Mouse (Mus musculus) bone marrow macrophage, adult 2 months (primary cell): ENCODE measurements around the gene Pold1. TPM values are rescaled to one million over a fixed set of nuclear protein-coding genes. Genes with fewer than 3 reads are reported as not detected.

Experiments used
- H3K27ac ChIP-seq: 2 replicates; pipeline ENCODE4 v1.5.1; 2012; ENCODE audit warnings: low read depth, low read length; ENCODE audit not compliant: insufficient read depth
- H3K4me1 ChIP-seq: 2 replicates; pipeline ENCODE4 v1.6.1; 2012; ENCODE audit warnings: low read length; ENCODE audit not compliant: control insufficient read depth, insufficient read depth
- H3K4me3 ChIP-seq: 2 replicates; pipeline ENCODE4 v1.5.1; 2012; ENCODE audit warnings: mild to moderate bottlenecking, low read length, moderate library complexity; ENCODE audit not compliant: insufficient read depth
- CTCF ChIP-seq: IDR thresholded peaks from 2 replicates; pipeline ENCODE4 v1.5.1; 2012; ENCODE audit warnings: low read depth, mild to moderate bottlenecking, low read length, moderate library complexity
- POLR2A ChIP-seq: IDR thresholded peaks from 2 replicates; pipeline ENCODE4 v1.6.1; 2012; ENCODE audit warnings: mild to moderate bottlenecking, low read depth, low read length, borderline replicate concordance
- polyA plus RNA-seq: library from polyadenylated mRNA; stranded (reverse); fragments of >200 nt; gene quantifications from 2 replicates; pipeline ENCODE4 v1.2.4, GENCODE M21; 2012; ENCODE audit not compliant: missing spikeins, insufficient read depth, insufficient read length

Pold1 gene
- polyA plus RNA-seq, 1 experiment, result 25.8 TPM

DNA sequence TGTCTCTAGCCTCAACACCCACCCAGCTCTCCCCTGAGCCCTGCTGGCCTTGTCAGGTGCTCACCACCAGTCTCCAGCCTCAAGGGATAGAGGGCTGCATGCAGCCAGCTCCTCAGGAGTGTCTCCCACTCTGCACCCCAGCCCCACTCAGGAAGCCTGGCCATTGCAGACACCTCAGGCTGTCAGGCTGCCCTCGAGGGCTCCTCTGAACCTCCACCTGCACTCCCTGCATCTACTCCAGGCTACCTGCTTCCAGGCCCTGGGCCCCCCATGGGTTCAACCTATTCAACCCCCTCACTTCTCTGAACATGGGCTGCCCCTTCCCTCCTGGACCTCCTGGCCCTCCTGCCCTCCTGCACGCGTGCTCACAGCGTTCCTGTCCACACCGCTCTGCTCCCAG is 57.3 kb downstream of the Pold1 start:
- no peak for TF ChIP-seq POLR2A
- no peak for TF ChIP-seq CTCF
- Histone ChIP-seq H3K27ac (no peak overlapping the region), H3K4me1 (peaks cover 6% of the 10 kb centered on the region), H3K4me3 (no peak overlapping the region)

DNA sequence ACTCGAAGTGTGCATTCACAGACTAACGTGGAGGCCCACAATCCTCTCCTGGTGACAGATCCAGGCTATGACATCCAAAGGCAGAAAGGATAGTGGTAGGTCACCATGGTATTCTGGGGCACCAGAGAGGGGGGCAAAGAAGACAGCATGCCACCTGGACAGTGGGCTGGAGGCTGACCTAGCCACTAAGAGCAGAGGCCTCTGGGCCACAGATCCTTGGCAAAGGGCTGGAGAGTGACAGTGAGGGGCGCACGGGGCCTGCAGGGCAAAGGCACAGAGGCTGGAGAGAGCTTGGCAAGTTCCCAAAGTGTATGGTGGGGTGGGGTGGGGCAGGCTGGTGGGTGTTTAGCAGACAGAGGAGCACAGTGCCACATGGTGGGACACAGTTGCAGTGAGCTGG is 58.4 kb downstream of the Pold1 start:
- no peak overlapping the region for H3K4me3 ChIP-seq
- TF ChIP-seq CTCF (no peak), POLR2A (no peak)
- no peak overlapping the region for H3K27ac ChIP-seq
- peaks cover 3% of the 10 kb centered on the region for H3K4me1 ChIP-seq

GRCm38 (mm10) chr7:44488545-44488944 is 60.1 kb downstream of the Pold1 start:
- H3K27ac ChIP-seq, result no peak overlapping the region
- no peak overlapping the region for H3K4me3 ChIP-seq
- H3K4me1 ChIP-seq, result no peaks in the 10 kb centered on the region
- no peak for TF ChIP-seq POLR2A
- TF ChIP-seq CTCF, result no peak

DNA sequence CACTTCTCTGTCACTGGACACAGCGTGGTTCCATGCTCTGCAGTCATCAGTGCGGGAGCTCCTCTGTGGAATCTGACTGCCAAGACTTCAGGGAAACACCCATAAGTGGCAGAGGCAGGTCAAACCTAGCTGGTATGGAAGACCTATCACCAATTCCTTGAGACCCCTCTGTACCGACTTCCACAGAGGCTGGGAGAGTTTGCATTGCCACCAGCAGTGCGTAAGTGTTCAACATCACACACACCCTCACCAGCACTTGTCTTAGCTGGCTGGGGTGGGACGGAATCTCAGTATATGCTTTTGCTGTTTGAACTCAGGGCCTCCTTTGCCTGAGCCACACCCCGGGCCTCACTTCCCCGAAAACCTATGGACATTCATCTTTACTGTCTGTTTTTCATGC is 60.7 kb downstream of the Pold1 start:
- H3K4me1 ChIP-seq, result no peaks in the 10 kb centered on the region
- H3K27ac ChIP-seq, result no peak overlapping the region
- no peak overlapping the region for H3K4me3 ChIP-seq
- TF ChIP-seq CTCF, result no peak
- TF ChIP-seq POLR2A, result no peak

DNA sequence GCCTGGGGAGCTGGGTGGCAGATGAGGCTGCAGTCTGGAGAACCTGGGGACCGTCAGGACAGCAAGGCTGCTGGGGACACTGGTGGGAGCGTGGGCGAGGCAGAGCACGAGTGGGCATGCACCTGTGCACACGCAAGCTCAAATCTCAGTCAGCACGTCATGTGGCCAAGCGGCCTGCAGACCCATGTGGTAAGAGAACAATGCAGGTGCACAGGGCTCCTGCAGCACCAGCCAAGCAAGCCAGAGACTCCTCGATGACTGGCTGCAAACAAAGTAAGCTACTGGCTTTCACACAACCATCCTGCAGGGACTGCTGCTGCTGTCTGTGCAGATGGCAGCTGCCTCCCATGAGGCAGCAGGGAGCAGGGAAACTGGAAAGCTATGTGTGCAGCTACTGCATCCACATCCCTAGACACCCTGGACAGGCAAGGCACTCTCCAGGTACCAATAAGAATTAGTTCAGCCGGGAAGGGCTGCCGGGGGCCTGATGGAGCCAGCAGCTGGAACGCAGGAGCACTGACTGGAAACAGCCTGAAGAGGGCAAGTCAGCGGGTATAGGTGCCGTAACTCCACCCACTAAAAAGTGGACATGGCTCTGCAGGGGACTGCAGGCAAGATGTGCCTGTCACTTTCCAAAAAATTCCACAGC is 61.6 kb downstream of the Pold1 start:
- H3K4me1 ChIP-seq, result no peaks in the 10 kb centered on the region
- H3K4me3 ChIP-seq, result no peak overlapping the region
- TF ChIP-seq CTCF, result no peak
- no peak for TF ChIP-seq POLR2A
- no peak overlapping the region for H3K27ac ChIP-seq

GRCm38 (mm10) chr7:44485572-44486195 is 63.0 kb downstream of the Pold1 start:
- TF ChIP-seq POLR2A, result no peak
- no peak for TF ChIP-seq CTCF
- no peak overlapping the region for H3K27ac ChIP-seq
- H3K4me3 ChIP-seq, result no peak overlapping the region
- H3K4me1 ChIP-seq, result no peaks in the 10 kb centered on the region

DNA sequence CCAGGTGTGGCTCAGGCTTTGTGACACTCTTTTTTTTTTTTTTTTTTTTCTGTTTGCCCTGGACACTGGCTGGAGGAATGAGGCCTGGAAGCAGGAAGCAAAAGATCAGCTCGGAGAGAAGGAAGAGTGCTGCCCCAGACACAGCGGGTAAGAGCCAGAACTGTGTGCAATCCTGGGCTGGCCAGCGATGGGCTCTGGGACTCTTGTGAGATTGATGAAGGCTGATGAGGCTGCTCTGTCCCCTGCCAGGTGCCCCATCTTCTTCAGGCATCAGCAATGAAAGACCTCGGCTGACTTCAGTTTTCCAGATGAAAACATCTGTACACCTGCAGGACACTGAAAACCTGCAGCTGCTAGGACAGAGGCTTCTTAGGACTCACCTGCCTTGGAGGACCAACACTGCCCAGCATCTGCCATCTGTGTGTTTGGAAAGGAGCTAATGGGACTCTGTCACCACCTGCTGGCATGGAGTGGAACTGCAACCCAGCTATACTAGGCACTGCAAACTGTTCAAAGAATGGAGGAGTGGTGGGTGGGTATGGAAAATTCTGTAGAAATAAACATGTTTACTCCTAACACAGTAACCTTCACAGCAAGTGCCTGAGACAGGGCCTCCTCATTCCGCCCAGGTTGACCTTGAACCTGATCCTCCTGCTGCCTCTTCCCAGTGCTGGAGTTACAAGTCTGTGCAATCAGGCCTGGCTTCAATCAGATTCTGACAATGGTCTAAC is 63.6 kb downstream of the Pold1 start:
- no peaks in the 10 kb centered on the region for H3K4me1 ChIP-seq
- no peak overlapping the region for H3K4me3 ChIP-seq
- H3K27ac ChIP-seq, result no peak overlapping the region
- TF ChIP-seq CTCF, result peak; percentile 90
- TF ChIP-seq POLR2A, result no peak

DNA sequence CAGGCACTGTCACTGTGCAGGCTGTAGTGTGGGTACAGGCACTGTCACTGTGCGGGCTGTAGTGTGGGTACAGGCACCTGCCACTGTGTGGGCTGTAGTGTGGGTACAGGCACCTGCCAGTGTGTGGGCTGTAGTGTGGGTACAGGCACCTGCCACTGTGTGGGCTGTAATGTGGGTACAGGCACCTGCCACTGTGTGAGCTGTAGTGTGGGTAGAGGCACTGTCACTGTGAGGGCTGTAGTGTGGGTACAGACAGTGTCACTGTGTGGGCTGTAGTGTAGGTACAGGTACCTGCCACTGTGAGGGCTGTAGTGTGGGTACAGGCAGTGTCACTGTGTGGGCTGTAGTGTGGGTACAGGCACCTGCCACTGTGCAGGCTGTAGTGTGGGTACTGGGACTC is 64.5 kb downstream of the Pold1 start:
- no peaks in the 10 kb centered on the region; the same call in 1 of the 2 replicates for H3K4me1 ChIP-seq
- H3K27ac ChIP-seq, result no peak overlapping the region
- no peak overlapping the region for H3K4me3 ChIP-seq
- TF ChIP-seq POLR2A (no peak), CTCF (no peak)

GRCm38 (mm10) chr7:44482836-44483435 is 65.7 kb downstream of the Pold1 start:
- H3K4me1 ChIP-seq, result no peaks in the 10 kb centered on the region; the same call in 1 of the 2 replicates
- H3K27ac ChIP-seq, result no peak overlapping the region
- no peak overlapping the region for H3K4me3 ChIP-seq
- TF ChIP-seq POLR2A, result no peak
- TF ChIP-seq CTCF, result no peak

Other genes with a start within 250 kb of the Pold1 start
- 0.19 TPM in 1 of 2 replicates, not detected in the other for gene Clec11a, start 241.9 kb downstream of the Pold1 start, polyA plus RNA-seq
- gene Shank1, start 238.6 kb downstream of the Pold1 start, polyA plus RNA-seq, result not detected in 2 replicates
- gene Syt3, start 164.7 kb downstream of the Pold1 start, polyA plus RNA-seq, result 0.62 and 0.89 TPM in 2 replicates
- 1.2 TPM in 1 of 2 replicates, not detected in the other for gene 1700008O03Rik, start 163.0 kb downstream of the Pold1 start, polyA plus RNA-seq
- gene Lrrc4b, start 119.8 kb downstream of the Pold1 start, polyA plus RNA-seq, result not detected in 2 replicates
- gene Aspdh, start 83.5 kb downstream of the Pold1 start, polyA plus RNA-seq, result not detected in 2 replicates
- 46.7 and 51.3 TPM in 2 replicates for gene Josd2, start 80.9 kb downstream of the Pold1 start, polyA plus RNA-seq
- 82.1 and 89.3 TPM in 2 replicates for gene Emc10, start 52.3 kb downstream of the Pold1 start, polyA plus RNA-seq
- 2.1 and 2.9 TPM in 2 replicates for gene Fam71e1, start 52.3 kb downstream of the Pold1 start, polyA plus RNA-seq
- not detected in 2 replicates for gene Mybpc2, start 24.2 kb downstream of the Pold1 start, polyA plus RNA-seq
- 0.32 and 0.43 TPM in 2 replicates for gene Spib, start 16.8 kb downstream of the Pold1 start, polyA plus RNA-seq
- 98.8 and 104 TPM in 2 replicates for gene Nr1h2, start 5.1 kb upstream of the Pold1 start, polyA plus RNA-seq
- gene Napsa, start 23.5 kb upstream of the Pold1 start, polyA plus RNA-seq, result 218 and 224 TPM in 2 replicates
- gene Kcnc3, start 41.8 kb upstream of the Pold1 start, polyA plus RNA-seq, result 0.36 and 1.6 TPM in 2 replicates
- not detected in 2 replicates for gene Myh14, start 122.0 kb upstream of the Pold1 start, polyA plus RNA-seq
- gene Izumo2, start 159.9 kb upstream of the Pold1 start, polyA plus RNA-seq, result not detected in 2 replicates
- 39.8 and 42.0 TPM in 2 replicates for gene Vrk3, start 199.6 kb upstream of the Pold1 start, polyA plus RNA-seq
- gene Zfp473, start 202.2 kb upstream of the Pold1 start, polyA plus RNA-seq, result 0.71 and 0.81 TPM in 2 replicates